Mouse (Mus musculus) brown adipose tissue, adult 24 weeks (tissue): ENCODE results near the gene Atp6v1b1. TPM values are rescaled to one million over a fixed set of nuclear protein-coding genes. Genes with fewer than 3 reads are reported as not detected.
A peak's percentile ranks its signal among the peaks of the same experiment; 100 is the strongest.

Experiments used
- H3K27ac ChIP-seq: fragments of 200-500 bp; replicated peaks from 2 replicates; pipeline ENCODE4 v1.5.1; 2012; ENCODE audit warnings: low read depth, mild to moderate bottlenecking, low read length
- H3K4me1 ChIP-seq: fragments of 200-500 bp; 2 replicates; pipeline ENCODE4 v1.6.1; 2012; ENCODE audit warnings: low read length, mixed read lengths; ENCODE audit not compliant: control insufficient read depth, insufficient read depth, insufficient read length
- H3K4me3 ChIP-seq: fragments of 200-500 bp; 2 replicates; pipeline ENCODE4 v1.5.1; 2012; ENCODE audit warnings: low read depth, mild to moderate bottlenecking, low read length, moderate library complexity; ENCODE audit not compliant: insufficient read depth
- polyA plus RNA-seq: library from polyadenylated mRNA; stranded (reverse); fragments of >200 nt; gene quantifications from 2 replicates; pipeline ENCODE4 v1.2.4, GENCODE M21; 2012; ENCODE audit not compliant: missing spikeins, insufficient read depth, insufficient read length

Gene Atp6v1b1
- polyA plus RNA-seq: not detected in 2 replicates

- no peak within 1 kb of the TSS for H3K4me3 ChIP-seq
- H3K27ac ChIP-seq: no peak within 1 kb of the TSS
These were observed at the start of gene Atp6v1b1 for GRCm38 (mm10) chr6:83742761-83743160. Gene Atp6v1b1 (plus strand): TSS chr6:83742990.

GRCm38 (mm10) chr6:83693835-83694234 lies 49.0 kb upstream of the Atp6v1b1 start:
- no peaks in the 10 kb centered on the region for H3K4me1 ChIP-seq
- no peak overlapping the region for H3K4me3 ChIP-seq
- H3K27ac ChIP-seq: no peak overlapping the region

More at GRCm38 (mm10) chr6:83742761-83743160, at the start of gene Atp6v1b1:
- no peaks in the 10 kb centered on the region for H3K4me1 ChIP-seq

GRCm38 (mm10) chr6:83695731-83696130 lies 47.1 kb upstream of the Atp6v1b1 start:
- H3K4me1 ChIP-seq: no peaks in the 10 kb centered on the region
- H3K4me3 ChIP-seq: no peak overlapping the region
- H3K27ac ChIP-seq: no peak overlapping the region

GRCm38 (mm10) chr6:83696684-83697083 lies 46.1 kb upstream of the Atp6v1b1 start:
- Histone ChIP-seq H3K27ac (no peak overlapping the region), H3K4me1 (no peaks in the 10 kb centered on the region)

GRCm38 (mm10) chr6:83697932-83698331 lies 44.9 kb upstream of the Atp6v1b1 start:
- H3K27ac ChIP-seq: no peak overlapping the region
- H3K4me3 ChIP-seq: no peak overlapping the region
- H3K4me1 ChIP-seq: no peaks in the 10 kb centered on the region

More at GRCm38 (mm10) chr6:83696684-83697083, 46.1 kb upstream of the Atp6v1b1 start:
- no peak overlapping the region for H3K4me3 ChIP-seq

- no peak overlapping the region for H3K4me3 ChIP-seq
- no peaks in the 10 kb centered on the region for H3K4me1 ChIP-seq
- H3K27ac ChIP-seq: no peak overlapping the region
These were observed 42.8 kb upstream of the Atp6v1b1 start for GRCm38 (mm10) chr6:83699971-83700370.

GRCm38 (mm10) chr6:83701001-83701400 lies 41.8 kb upstream of the Atp6v1b1 start:
- no peaks in the 10 kb centered on the region for H3K4me1 ChIP-seq
- no peak overlapping the region for H3K4me3 ChIP-seq
- no peak overlapping the region for H3K27ac ChIP-seq

DNA sequence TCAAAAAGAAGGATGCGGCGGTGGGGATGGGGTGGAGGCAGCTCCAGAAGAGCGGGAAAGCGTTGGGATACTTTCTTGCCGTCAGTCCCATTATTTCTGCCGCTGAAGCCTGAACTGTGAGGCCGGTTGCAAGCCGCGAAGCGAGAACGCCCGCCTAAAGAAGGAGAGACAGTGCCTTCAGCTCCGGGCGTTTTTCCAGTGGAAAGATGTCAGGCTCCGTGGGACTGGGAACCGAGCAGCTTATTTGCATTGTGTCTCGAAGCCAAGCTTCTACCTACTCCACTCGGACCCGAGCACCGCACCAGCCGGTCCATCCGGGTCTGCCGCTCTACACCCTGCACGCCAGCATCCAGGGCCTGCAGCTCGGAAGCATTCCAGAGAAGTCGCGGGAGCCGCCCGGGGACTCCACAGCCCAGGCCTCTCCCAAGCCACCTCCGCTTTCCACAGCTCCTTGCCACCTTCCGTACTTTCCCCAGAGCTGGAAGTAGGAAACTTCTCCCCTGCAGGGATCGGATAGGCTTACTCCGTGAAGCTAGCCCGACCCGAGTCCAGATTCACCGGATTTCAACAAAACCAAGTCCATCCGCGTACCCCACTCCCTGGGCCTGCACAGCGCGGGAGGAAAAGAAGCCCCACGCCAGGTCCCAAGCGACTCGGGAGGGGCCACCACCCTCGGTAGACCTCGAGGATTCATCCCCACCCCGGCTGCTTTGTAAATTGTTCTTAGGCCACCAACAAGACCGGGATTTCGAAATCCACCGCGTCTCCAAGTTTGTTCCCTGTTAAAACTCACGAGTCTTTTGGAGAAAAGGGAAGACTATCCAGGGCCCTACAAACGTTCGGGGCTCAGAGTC lies 40.4 kb upstream of the Atp6v1b1 start:
- Histone ChIP-seq H3K27ac (no peak overlapping the region), H3K4me3 (no peak overlapping the region), H3K4me1 (no peaks in the 10 kb centered on the region)

DNA sequence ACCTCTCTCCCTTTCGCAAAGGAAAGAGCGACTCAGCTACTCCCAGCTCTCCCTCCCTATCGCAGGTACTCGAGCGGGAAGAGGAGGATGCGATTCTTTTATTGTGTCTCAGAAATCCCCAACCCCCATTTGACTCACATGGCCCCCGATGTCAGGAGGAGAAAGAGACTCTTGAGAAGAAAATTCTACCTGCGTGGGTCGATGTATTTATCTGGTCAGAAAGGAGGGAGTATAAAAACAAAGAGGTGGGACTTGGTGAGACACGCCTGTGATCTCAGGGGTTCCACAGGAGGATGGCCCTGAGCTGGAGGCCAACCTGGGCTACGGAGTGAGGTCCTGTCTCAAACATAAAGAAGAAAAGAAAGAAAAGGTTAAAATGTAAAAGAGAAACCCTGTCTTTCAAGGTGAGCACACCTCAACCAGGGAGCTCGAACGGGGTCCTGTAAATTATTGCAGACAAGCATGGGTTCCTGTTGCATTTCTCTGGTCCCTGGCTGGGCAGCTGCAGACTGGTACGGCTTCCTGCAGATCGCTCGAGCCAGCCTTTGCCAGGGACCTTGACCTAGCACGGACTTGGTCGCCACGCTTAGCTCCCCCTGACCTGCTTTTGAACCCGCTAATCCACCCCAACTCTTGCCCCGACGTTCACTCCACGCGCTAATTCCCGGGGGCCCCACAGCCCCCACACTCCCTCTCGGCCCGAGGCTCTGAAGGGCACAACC lies 39.6 kb upstream of the Atp6v1b1 start:
- Histone ChIP-seq H3K27ac (no peak overlapping the region), H3K4me1 (no peaks in the 10 kb centered on the region), H3K4me3 (no peak overlapping the region)

DNA sequence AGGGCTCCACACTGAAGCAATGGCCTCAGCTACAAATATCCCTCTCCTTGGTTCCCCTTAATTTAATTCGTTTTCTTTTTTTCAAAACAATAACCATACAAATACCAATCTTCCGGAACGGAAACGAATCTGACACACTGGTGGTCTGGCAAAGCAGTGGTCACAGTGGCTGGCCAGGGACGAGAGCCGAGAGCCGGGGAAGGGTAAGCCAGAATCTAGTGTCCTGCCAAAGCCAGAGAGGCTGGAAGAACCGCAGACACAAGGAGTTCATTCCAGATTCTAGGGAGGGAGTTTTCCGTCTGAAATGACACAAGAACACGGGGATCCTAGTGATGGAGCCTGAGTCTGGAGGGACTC lies 39.1 kb upstream of the Atp6v1b1 start:
- H3K27ac ChIP-seq: no peak overlapping the region

GRCm38 (mm10) chr6:83704294-83704693 lies 38.5 kb upstream of the Atp6v1b1 start:
- Histone ChIP-seq H3K4me3 (no peak overlapping the region), H3K27ac (no peak overlapping the region), H3K4me1 (no peaks in the 10 kb centered on the region)

More for the DNA sequence above, 39.1 kb upstream of the Atp6v1b1 start:
- no peak overlapping the region for H3K4me3 ChIP-seq
- H3K4me1 ChIP-seq: no peaks in the 10 kb centered on the region

DNA sequence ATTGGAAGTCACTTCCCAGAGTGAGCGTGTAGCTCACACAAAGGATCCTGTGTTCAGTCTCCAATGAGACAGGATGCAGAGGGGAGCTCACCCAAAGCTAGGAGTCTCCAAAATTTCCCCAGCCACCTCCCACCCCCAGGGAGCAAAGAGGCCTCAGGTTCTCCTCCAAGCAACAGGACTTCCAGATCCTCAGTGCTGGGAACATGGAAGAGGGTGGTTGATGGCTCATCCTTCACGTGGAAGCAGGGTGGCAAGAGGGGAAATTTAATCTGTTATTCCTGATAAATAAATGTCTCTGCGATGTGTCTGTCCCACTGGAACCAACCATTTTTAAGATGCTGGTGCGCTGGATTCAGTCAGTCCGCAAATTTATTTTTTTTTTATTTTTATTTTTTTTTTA lies 38.1 kb upstream of the Atp6v1b1 start:
- Histone ChIP-seq H3K4me1 (no peaks in the 10 kb centered on the region), H3K4me3 (no peak overlapping the region), H3K27ac (no peak overlapping the region)

DNA sequence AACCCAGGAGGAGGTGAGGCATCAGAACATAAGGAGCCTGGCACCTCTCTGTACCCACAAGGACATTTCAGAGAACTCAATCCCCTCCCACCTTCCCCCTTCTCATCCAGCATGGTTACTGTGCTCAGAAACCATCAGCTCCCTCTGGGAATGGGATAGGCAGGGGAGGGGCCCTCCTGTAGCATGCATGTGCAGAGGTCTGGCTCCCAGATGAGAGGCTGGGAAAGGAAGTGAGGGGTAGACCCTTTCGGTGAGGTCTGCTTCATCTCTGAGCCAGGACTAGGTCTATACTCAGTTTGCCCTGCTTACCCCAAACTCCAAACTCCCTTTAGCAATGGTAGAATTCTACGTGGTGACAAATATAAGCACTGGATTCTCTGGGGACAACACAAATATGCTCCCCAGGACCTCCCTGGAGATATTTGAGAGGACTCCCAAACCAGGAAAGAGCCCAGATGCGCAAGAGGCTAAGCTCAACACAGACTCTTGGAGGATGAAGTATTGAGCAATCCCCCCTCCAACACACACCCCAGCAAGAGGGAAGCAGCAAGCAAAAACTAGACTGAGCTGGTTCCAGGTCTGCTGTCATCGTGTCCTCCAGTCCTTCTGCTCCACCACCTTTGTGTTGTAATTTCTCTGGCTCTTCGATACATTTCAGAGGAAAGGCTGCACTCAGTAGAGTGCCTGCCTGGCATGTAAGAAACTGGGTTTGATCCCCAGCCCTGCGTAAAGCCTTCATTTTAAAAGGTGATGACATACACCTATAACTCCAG lies 34.9 kb upstream of the Atp6v1b1 start:
- Histone ChIP-seq H3K4me3 (no peak overlapping the region), H3K27ac (no peak overlapping the region), H3K4me1 (peaks cover 3% of the 10 kb centered on the region; the same call in 1 of the 2 replicates)

- H3K27ac ChIP-seq: no peak overlapping the region
- peak overlapping the region; percentile 37 for H3K4me3 ChIP-seq
These were observed 32.3 kb upstream of the Atp6v1b1 start for GRCm38 (mm10) chr6:83710361-83711066.

More at GRCm38 (mm10) chr6:83710361-83711066, 32.3 kb upstream of the Atp6v1b1 start:
- H3K4me1 ChIP-seq: peaks cover 3% of the 10 kb centered on the region; the same call in 1 of the 2 replicates
